Mouse (Mus musculus) MEL (cell line): Measurements from ENCODE around the gene Sri. TPM values are rescaled to one million over a fixed set of nuclear protein-coding genes. Genes with fewer than 3 reads are reported as not detected.

Experiments
- DNase-seq: peaks from one replicate; pipeline ENCODE4 v3.0.0; 2011; ENCODE audit warnings: low read depth, low spot score
- H3K27ac ChIP-seq: 2 replicates; pipeline ENCODE4 v1.5.1; 2012; ENCODE audit warnings: low read depth, mild to moderate bottlenecking, control low read depth, low read length, moderate library complexity; ENCODE audit not compliant: control insufficient read depth
- H3K27me3 ChIP-seq, 2 experiments: fragments of 150-350 bp in 1 of 2; sonication (generic) in 1 of 2; 2 replicates each; pipeline ENCODE4 v1.6.1; 2012; ENCODE audit warnings: low read length in 2 of 2, mild to moderate bottlenecking in 2 of 2, improper control_type of control experiment in 1 of 2, moderate library complexity in 1 of 2; ENCODE audit not compliant: insufficient read depth in 2 of 2, control insufficient read depth in 1 of 2
- H3K36me3 ChIP-seq, 2 experiments: 2 replicates each; pipeline ENCODE4 v1.6.1; 2012 to 2014; ENCODE audit warnings: low read length in 2 of 2, improper control_type of control experiment in 1 of 2, inconsistent platforms in 1 of 2, mild to moderate bottlenecking in 1 of 2; ENCODE audit not compliant: insufficient read depth in 2 of 2, control insufficient read depth in 1 of 2
- H3K4me1 ChIP-seq, 2 experiments: fragments of 150-350 bp in 1 of 2; sonication (generic) in 1 of 2; 2 replicates each; pipeline ENCODE4 v1.6.1; 2012; ENCODE audit warnings: low read length in 2 of 2, improper control_type of control experiment in 1 of 2, mild to moderate bottlenecking in 1 of 2; ENCODE audit not compliant: insufficient read depth in 2 of 2, control insufficient read depth in 1 of 2
- H3K4me3 ChIP-seq, 2 experiments: fragments of 150-350 bp in 1 of 2; sonication (generic) in 1 of 2; 2 replicates each; pipeline ENCODE4 v1.5.1; 2012; ENCODE audit warnings: low read depth in 2 of 2, low read length in 2 of 2, mild to moderate bottlenecking in 2 of 2, moderate library complexity in 2 of 2, control low read depth in 1 of 2, improper control_type of control experiment in 1 of 2; ENCODE audit not compliant: control insufficient read depth in 1 of 2, insufficient read depth in 1 of 2
- H3K79me2 ChIP-seq: 2 replicates; pipeline ENCODE4 v1.6.1; 2012; ENCODE audit warnings: mild to moderate bottlenecking, low read length, moderate library complexity; ENCODE audit not compliant: control insufficient read depth, poor library complexity, insufficient read depth
- H3K9ac ChIP-seq: 2 replicates; pipeline ENCODE4 v1.6.1; 2012; ENCODE audit warnings: low read depth, mild to moderate bottlenecking, control low read depth, low read length, moderate library complexity; ENCODE audit not compliant: control insufficient read depth, poor library complexity, severe bottlenecking
- H3K9me3 ChIP-seq: fragments of 150-350 bp; sonication (generic); replicated peaks from 2 replicates; pipeline ENCODE4 v1.6.1; 2012; ENCODE audit warnings: mild to moderate bottlenecking, low read length, improper control_type of control experiment, moderate library complexity; ENCODE audit not compliant: insufficient read depth
- BHLHE40 ChIP-seq: IDR thresholded peaks from 2 replicates; pipeline ENCODE4 v1.6.1; 2012; ENCODE audit warnings: low read depth, mild to moderate bottlenecking, inconsistent platforms, low read length, improper control_type of control experiment, borderline replicate concordance
- CTCF ChIP-seq, 3 experiments: IDR thresholded peaks in 2 of 3; conservative IDR thresholded peaks in 1 of 3; 2 replicates each; pipeline ENCODE4 v1.5.1; 2011 to 2012; ENCODE audit warnings: low read length in 3 of 3, low read depth in 2 of 3, mild to moderate bottlenecking in 2 of 3, improper control_type of control experiment in 1 of 3, inconsistent platforms in 1 of 3, mixed read lengths in 1 of 3, moderate library complexity in 1 of 3; ENCODE audit not compliant: control insufficient read depth in 1 of 3, insufficient read depth in 1 of 3, poor library complexity in 1 of 3, severe bottlenecking in 1 of 3
- E2F4 ChIP-seq: IDR thresholded peaks from 2 replicates; pipeline ENCODE4 v1.6.1; 2011; ENCODE audit warnings: low read depth, low read length, improper control_type of control experiment, borderline replicate concordance
- ETS1 ChIP-seq: IDR thresholded peaks from 2 replicates; pipeline ENCODE4 v1.6.1; 2012; ENCODE audit warnings: low read depth, mild to moderate bottlenecking, inconsistent platforms, low read length, improper control_type of control experiment, moderate library complexity
- HCFC1 ChIP-seq: IDR thresholded peaks from 2 replicates; pipeline ENCODE4 v1.6.1; 2012; ENCODE audit warnings: low read depth, mild to moderate bottlenecking, inconsistent platforms, low read length, improper control_type of control experiment, moderate library complexity
- JUND ChIP-seq: IDR thresholded peaks from 2 replicates; pipeline ENCODE4 v1.6.1; 2011; ENCODE audit warnings: low read depth, mild to moderate bottlenecking, improper control_type of control experiment, low read length
- MAFK ChIP-seq: IDR thresholded peaks from 2 replicates; pipeline ENCODE4 v1.6.1; 2011; ENCODE audit warnings: low read depth, mild to moderate bottlenecking, low read length, improper control_type of control experiment, borderline replicate concordance
- MAX ChIP-seq: IDR thresholded peaks from 2 replicates; pipeline ENCODE4 v1.6.1; 2011; ENCODE audit warnings: low read length, improper control_type of control experiment
- MAZ ChIP-seq: IDR thresholded peaks from 2 replicates; pipeline ENCODE4 v1.6.1; 2012; ENCODE audit warnings: low read depth, mild to moderate bottlenecking, inconsistent platforms, low read length, improper control_type of control experiment
- MEF2A ChIP-seq: IDR thresholded peaks from 2 replicates; pipeline ENCODE4 v1.6.1; 2014; ENCODE audit warnings: low read depth, mild to moderate bottlenecking, inconsistent platforms, low read length, improper control_type of control experiment; ENCODE audit not compliant: poor library complexity, insufficient replicate concordance, severe bottlenecking; ENCODE audit errors: extremely low read depth
- MXI1 ChIP-seq: IDR thresholded peaks from 2 replicates; pipeline ENCODE4 v1.6.1; 2011; ENCODE audit warnings: mild to moderate bottlenecking, low read depth, low read length, improper control_type of control experiment
- MYB ChIP-seq: IDR thresholded peaks from 2 replicates; pipeline ENCODE4 v1.6.1; 2011; ENCODE audit warnings: mild to moderate bottlenecking, low read depth, low read length, improper control_type of control experiment
- MYC ChIP-seq: IDR thresholded peaks from 2 replicates; pipeline ENCODE4 v1.6.1; 2011; ENCODE audit warnings: low read depth, mild to moderate bottlenecking, low read length, improper control_type of control experiment, moderate library complexity
- NELFE ChIP-seq: IDR thresholded peaks from 2 replicates; pipeline ENCODE4 v1.6.1; 2011; ENCODE audit warnings: low read depth, low read length, improper control_type of control experiment
- POLR2A ChIP-seq, 2 experiments: IDR thresholded peaks; 2 replicates each; pipeline ENCODE4 v1.6.1; 2011 to 2012; ENCODE audit warnings: low read length in 2 of 2, mild to moderate bottlenecking in 2 of 2, control low read depth in 1 of 2, improper control_type of control experiment in 1 of 2, low read depth in 1 of 2, moderate library complexity in 1 of 2; ENCODE audit not compliant: control insufficient read depth in 1 of 2, insufficient read depth in 1 of 2, poor library complexity in 1 of 2
- POLR2AphosphoS5 ChIP-seq: IDR thresholded peaks from 2 replicates; pipeline ENCODE4 v1.6.1; 2012; ENCODE audit warnings: low read depth, borderline replicate concordance, mild to moderate bottlenecking, inconsistent platforms, low read length, moderate library complexity, mixed read lengths
- RAD21 ChIP-seq: IDR thresholded peaks from 2 replicates; pipeline ENCODE4 v1.6.1; 2011; ENCODE audit warnings: mild to moderate bottlenecking, low read depth, low read length, improper control_type of control experiment
- SMC3 ChIP-seq: IDR thresholded peaks from 2 replicates; pipeline ENCODE4 v1.6.1; 2011; ENCODE audit warnings: low read depth, low read length, improper control_type of control experiment
- TAL1 ChIP-seq: IDR thresholded peaks from 2 replicates; pipeline ENCODE4 v1.6.1; 2012; ENCODE audit warnings: mild to moderate bottlenecking, inconsistent platforms, low read length, moderate library complexity, mixed read lengths
- TCF12 ChIP-seq: IDR thresholded peaks from 2 replicates; pipeline ENCODE4 v1.6.1; 2014; ENCODE audit warnings: low read depth, mild to moderate bottlenecking, inconsistent platforms, low read length, improper control_type of control experiment, moderate library complexity
- USF2 ChIP-seq, 2 experiments: IDR thresholded peaks; 2 replicates each; pipeline ENCODE4 v1.6.1; 2011 to 2012; ENCODE audit warnings: improper control_type of control experiment in 2 of 2, low read length in 2 of 2, borderline replicate concordance in 1 of 2, inconsistent platforms in 1 of 2, low read depth in 1 of 2, mild to moderate bottlenecking in 1 of 2; ENCODE audit not compliant: insufficient read depth in 1 of 2
- ZC3H11A ChIP-seq: IDR thresholded peaks from 2 replicates; pipeline ENCODE4 v1.6.1; 2012; ENCODE audit warnings: low read depth, mild to moderate bottlenecking, inconsistent platforms, low read length, improper control_type of control experiment
- ZKSCAN1 ChIP-seq: IDR thresholded peaks from 2 replicates; pipeline ENCODE4 v1.6.1; 2012; ENCODE audit warnings: low read depth, mild to moderate bottlenecking, inconsistent platforms, low read length, improper control_type of control experiment, moderate library complexity
- polyA plus RNA-seq, 2 experiments: library from polyadenylated mRNA; stranded (reverse) in 1 of 2; unstranded in 1 of 2; fragments of >175 nt in 1 of 2; fragments of >200 nt in 1 of 2; gene quantifications; 2 replicates each; pipeline versions ENCODE4 v1.2.1 to v1.2.4; 2012; ENCODE audit warnings: low replicate concordance in 2 of 2, low read depth in 1 of 2; ENCODE audit not compliant: insufficient read length in 2 of 2, insufficient read depth in 1 of 2, missing spikeins in 1 of 2
- total RNA-seq: library from RNA; depleted of rRNA; stranded (reverse); fragments of 300-350 nt; gene quantifications from 2 replicates; pipeline ENCODE4 v1.2.3, GENCODE M21; 2012; rRNA removed

Sri gene
- total RNA-seq (111 and 115 TPM in 2 replicates), polyA plus RNA-seq (100 to 1,000 TPM in 1 of 2 experiments, not detected in 1; 124 TPM)

GRCm38 (mm10) chr5:8045855-8046254 is at the start of gene Sri:
Gene Sri, plus strand, starts transcription at chr5:8046078.
- H3K9ac ChIP-seq, result no peak within 1 kb of the TSS
- DNase-seq, result no peak
- H3K9me3 ChIP-seq, result no peaks in the 10 kb centered on the region
- no peak for TF ChIP-seq ZKSCAN1
- no peak for TF ChIP-seq BHLHE40
- no peak for TF ChIP-seq JUND
- TF ChIP-seq POLR2AphosphoS5, result no peak
- TF ChIP-seq MAZ, result no peak
- TF ChIP-seq TAL1, result no peak
- no peak for TF ChIP-seq TCF12
- TF ChIP-seq MYB, result no peak
- no peak for TF ChIP-seq USF2 (IDR thresholded peaks at IDR 0.05; ENCODE audit: borderline replicate concordance in 1 of 2, insufficient read depth in 1 of 2, low read depth in 1 of 2, low read length in 2 of 2)
- TF ChIP-seq MXI1, result no peak
- TF ChIP-seq MEF2A, result no peak
- no peaks in the 10 kb centered on the region for H3K79me2 ChIP-seq
- H3K4me3 ChIP-seq, result no peak within 1 kb of the TSS
- H3K4me1 ChIP-seq, result no peaks in the 10 kb centered on the region
- H3K36me3 ChIP-seq, result no peaks in the 10 kb centered on the region
- no peak within 1 kb of the TSS for H3K27ac ChIP-seq
- no peaks in the 10 kb centered on the region; a peak in 1 of 4 replicates for H3K27me3 ChIP-seq

GRCm38 (mm10) chr5:7996401-7997044 is 49.4 kb upstream of the Sri start:
- DNase-seq, result peak; percentile 40
- H3K27ac ChIP-seq, result no peak overlapping the region
- H3K36me3 ChIP-seq, result no peaks in the 10 kb centered on the region
- H3K9me3 ChIP-seq, result no peaks in the 10 kb centered on the region
- H3K27me3 ChIP-seq, result no peaks in the 10 kb centered on the region
- no peaks in the 10 kb centered on the region for H3K79me2 ChIP-seq
- no peak overlapping the region for H3K4me3 ChIP-seq
- TF ChIP-seq POLR2AphosphoS5 (no peak), MAX (no peak), HCFC1 (no peak), MAZ (no peak), E2F4 (no peak), POLR2A (IDR thresholded peaks at IDR 0.05; ENCODE audit: control insufficient read depth in 1 of 2, insufficient read depth in 1 of 2, low read depth in 1 of 2, low read length in 2 of 2, poor library complexity in 1 of 2) (no peak), ZC3H11A (peak; percentile 76), RAD21 (peak; percentile 90), ETS1 (no peak), NELFE (no peak), MEF2A (no peak), MYC (no peak), CTCF (IDR thresholded peaks at IDR 0.05 in 2 of 3, conservative IDR thresholded peaks at IDR 0.05 in 1 of 3; ENCODE audit: control insufficient read depth in 1 of 3, insufficient read depth in 1 of 3, low read depth in 2 of 3, low read length in 3 of 3, poor library complexity in 1 of 3, severe bottlenecking in 1 of 3) (peak in 2 of 3 experiments; percentile 41 to 78; a peak in 3 of 6 replicates), SMC3 (peak; percentile 78), TAL1 (no peak), MAFK (no peak)
- H3K9ac ChIP-seq, result no peak overlapping the region
- peaks cover 0 to 3% of the 10 kb centered on the region in 2 experiments; a peak in 1 of 4 replicates for H3K4me1 ChIP-seq
